Mouse (Mus musculus): ENCODE measurements around the gene Ppp2r5a.

- no peak for TF ChIP-seq CTCF (IDR thresholded peaks at IDR 0.05; ENCODE audit: control insufficient read depth, insufficient read depth, insufficient replicate concordance, low read depth, low read length)
- TF ChIP-seq POLR2A (IDR thresholded peaks at IDR 0.05; ENCODE audit: control insufficient read depth, low read depth, low read length): no peak
Measured at GRCm38 (mm10) chr1:191430121-191430520, 27.0 kb upstream of the Ppp2r5a start.

Data from testis, adult 2 months (tissue).